ENCODE assay signal across 8 mouse cellular contexts in the genomic region with DNA sequence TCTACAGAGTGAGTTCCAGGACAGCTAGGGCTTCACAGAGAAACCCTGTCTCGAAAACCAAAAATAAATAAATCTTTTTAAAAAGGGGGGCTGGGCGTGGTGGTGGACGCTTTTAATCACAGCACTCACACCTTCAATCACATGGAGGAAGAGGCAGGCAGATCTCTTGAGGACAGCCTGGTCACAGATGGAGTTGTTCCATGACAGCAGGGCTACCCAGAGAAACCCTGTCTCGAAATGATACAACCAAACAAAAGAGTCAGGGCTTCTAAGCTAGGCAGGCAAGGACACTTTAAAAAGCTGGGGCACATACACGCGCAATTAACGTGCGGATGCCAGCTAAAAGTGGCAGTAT. TPM values are rescaled to one million over a fixed set of nuclear protein-coding genes. Genes with fewer than 3 reads are reported as not detected.
DNase-seq lines count a peak whose midpoint lies in the region; ATAC-seq and TF ChIP-seq lines count a peak whose summit lies in the region.

No protein-coding gene starts in this region.

- peaks cover 6% of the 10 kb centered on the region for H3K4me1 ChIP-seq in embryonic facial prominence, embryonic 14.5 days (ENCODE audit: control insufficient read depth, insufficient read depth, low read length)
- peaks cover 12% of the 10 kb centered on the region for H3K4me1 ChIP-seq in intestine, embryonic 16.5 days (ENCODE audit: control insufficient read depth, insufficient read depth, low read length)
- peaks cover 24% of the 10 kb centered on the region for H3K4me1 ChIP-seq in neural tube, embryonic 13.5 days (replicated peaks)

- TF ChIP-seq CTCF in layer of hippocampus, adult 2 months (conservative IDR thresholded peaks at IDR 0.05), result no peak

- peak overlapping the region; percentile 95 for H3K4me3 ChIP-seq in layer of hippocampus, adult 2 months
- peak overlapping the region; percentile 96 for H3K4me3 ChIP-seq in embryonic facial prominence, embryonic 14.5 days (ENCODE audit: low read depth, low read length)
- H3K4me3 ChIP-seq in intestine, embryonic 16.5 days (ENCODE audit: low read length), result peak overlapping the region; percentile 97
- peak overlapping the region; percentile 93 for H3K4me3 ChIP-seq in neural tube, embryonic 13.5 days

- DNase-seq in layer of hippocampus, adult 2 months (ENCODE audit: low spot score in 2 of 2), result no peak
- no peak for DNase-seq in layer of hippocampus, adult 18-20 months (ENCODE audit: low spot score in 2 of 2)
- DNase-seq in embryonic facial prominence, embryonic 14.5 days (ENCODE audit: low spot score), result no peak
- DNase-seq in gastrocnemius, adult 8-10 months (ENCODE audit: low spot score in 2 of 2), result no peak
- no peak for DNase-seq in embryo, embryonic 10 days (ENCODE audit: low spot score)
- DNase-seq in urinary bladder, adult 2 months (ENCODE audit: low spot score), result no peak

- no peaks in the 10 kb centered on the region for H3K27me3 ChIP-seq in embryonic facial prominence, embryonic 14.5 days (replicated peaks; ENCODE audit: control insufficient read depth, insufficient read depth, low read length)
- no peaks in the 10 kb centered on the region for H3K27me3 ChIP-seq in intestine, embryonic 16.5 days (replicated peaks; ENCODE audit: control insufficient read depth, insufficient read depth, low read length)
- H3K27me3 ChIP-seq in neural tube, embryonic 13.5 days, result 0 out of 2 replicates have a peak, but pooled peaks cover 4% of the 10 kb centered on the region

- WGBS in embryonic facial prominence, embryonic 14.5 days, result 15% methylated on average over 8 of the region's 8 CpGs
- WGBS in intestine, embryonic 16.5 days, result 17% methylated on average over 8 of the region's 8 CpGs
- WGBS in neural tube, embryonic 13.5 days, result 17% methylated on average over 8 of the region's 8 CpGs

- H3K36me3 ChIP-seq in embryonic facial prominence, embryonic 14.5 days (ENCODE audit: control insufficient read depth, insufficient read depth, low read length), result peaks cover 9% of the 10 kb centered on the region; the same call in 1 of the 2 replicates
- H3K36me3 ChIP-seq in intestine, embryonic 16.5 days (ENCODE audit: control insufficient read depth, insufficient read depth, low read length), result peaks cover under 1% of the 10 kb centered on the region; the same call in 1 of the 2 replicates
- H3K36me3 ChIP-seq in neural tube, embryonic 13.5 days, result peaks cover 3% of the 10 kb centered on the region

- H3K9me3 ChIP-seq in embryonic facial prominence, embryonic 14.5 days (ENCODE audit: control insufficient read depth, low read length), result no peaks in the 10 kb centered on the region
- no peaks in the 10 kb centered on the region for H3K9me3 ChIP-seq in intestine, embryonic 16.5 days (ENCODE audit: control insufficient read depth, low read length)
- no peaks in the 10 kb centered on the region for H3K9me3 ChIP-seq in neural tube, embryonic 13.5 days

- H3K27ac ChIP-seq in layer of hippocampus, adult 2 months, result peak overlapping the region; percentile 98
- H3K27ac ChIP-seq in embryonic facial prominence, embryonic 14.5 days (replicated peaks; ENCODE audit: low read depth, low read length), result peak overlapping the region; percentile 61; the same call in 1 of the 2 replicates
- 0 out of 2 replicates have a peak overlapping the region, but pooled peaks have one; percentile 45 for H3K27ac ChIP-seq in intestine, embryonic 16.5 days (ENCODE audit: low read length)
- 0 out of 2 replicates have a peak overlapping the region, but pooled peaks have one; percentile 49 for H3K27ac ChIP-seq in neural tube, embryonic 13.5 days (replicated peaks)

- ATAC-seq in embryonic facial prominence, embryonic 14.5 days (ENCODE audit: low read depth), result no peak
- ATAC-seq in intestine, embryonic 16.5 days, result peak; percentile 31
- peak; percentile 48; the same call in 1 of the 2 replicates for ATAC-seq in neural tube, embryonic 13.5 days (ENCODE audit: low read depth)

- no peak overlapping the region for H3K9ac ChIP-seq in embryonic facial prominence, embryonic 14.5 days (ENCODE audit: low read depth, low read length)
- peak overlapping the region; percentile 50; the same call in 1 of the 2 replicates for H3K9ac ChIP-seq in intestine, embryonic 16.5 days (ENCODE audit: low read depth, low read length)
- no peak overlapping the region for H3K9ac ChIP-seq in neural tube, embryonic 13.5 days

- peak overlapping the region; percentile 53 for H3K4me2 ChIP-seq in embryonic facial prominence, embryonic 14.5 days (ENCODE audit: low read depth, low read length)
- peak overlapping the region; percentile 56 for H3K4me2 ChIP-seq in intestine, embryonic 16.5 days (ENCODE audit: low read depth, low read length)
- H3K4me2 ChIP-seq in neural tube, embryonic 13.5 days, result peak overlapping the region; percentile 97

RNA-seq across cellular contexts. Expression of gene Ddx39, which starts 0.3 kb away (rescaled TPM):
- total RNA-seq in layer of hippocampus, adult 2 months (2021), result 10 to 100 TPM; 17.9 to 20.4 TPM
- total RNA-seq in layer of hippocampus, adult 18-20 months (2021), result 10 to 100 TPM; 14.9 to 16.8 TPM
- 106 and 131 TPM in 2 replicates for polyA plus RNA-seq in embryonic facial prominence, embryonic 14.5 days (2014; fragmentation: Nextera tagmentation; extraction: Ambion mirVana)
- 204 and 224 TPM in 2 replicates for polyA plus RNA-seq in intestine, embryonic 16.5 days (2015; fragmentation: Nextera tagmentation; extraction: Ambion mirVana)
- 101 and 105 TPM in 2 replicates for polyA plus RNA-seq in neural tube, embryonic 13.5 days (2015; fragmentation: Nextera tagmentation; extraction: Ambion mirVana)
- total RNA-seq in gastrocnemius, adult 8-10 months (2022), result 10 to 100 TPM; 10.6 to 12.0 (median 11.7) TPM
- polyA plus RNA-seq in urinary bladder, adult 2 months (2012; rRNA removed), result 24.8 and 36.4 TPM in 2 replicates

RNA-seq across cellular contexts. Expression of gene Pkn1, which starts 15.7 kb away (rescaled TPM):
- total RNA-seq in layer of hippocampus, adult 2 months (2021), result 10 to 100 TPM; 47.9 to 56.8 TPM
- 10 to 100 TPM; 43.5 to 46.1 TPM for total RNA-seq in layer of hippocampus, adult 18-20 months (2021)
- polyA plus RNA-seq in embryonic facial prominence, embryonic 14.5 days (2014; fragmentation: Nextera tagmentation; extraction: Ambion mirVana), result 26.1 and 30.4 TPM in 2 replicates
- 19.9 and 29.6 TPM in 2 replicates for polyA plus RNA-seq in intestine, embryonic 16.5 days (2015; fragmentation: Nextera tagmentation; extraction: Ambion mirVana)
- 21.3 and 25.5 TPM in 2 replicates for polyA plus RNA-seq in neural tube, embryonic 13.5 days (2015; fragmentation: Nextera tagmentation; extraction: Ambion mirVana)
- 10 to 100 TPM; 23.2 to 24.1 (median 23.6) TPM for total RNA-seq in gastrocnemius, adult 8-10 months (2022)
- polyA plus RNA-seq in urinary bladder, adult 2 months (2012; rRNA removed), result 39.0 and 43.3 TPM in 2 replicates

RNA-seq across cellular contexts. Expression of gene Adgre5, which starts 26.5 kb away (rescaled TPM):
- total RNA-seq in layer of hippocampus, adult 2 months (2021), result 10 to 100 TPM in 1 of 2 experiments, 1 to 10 TPM in 1; 8.1 to 12.4 TPM
- 10 to 100 TPM in 1 of 2 experiments, 1 to 10 TPM in 1; 8.8 to 10.5 TPM for total RNA-seq in layer of hippocampus, adult 18-20 months (2021)
- 43.1 and 45.8 TPM in 2 replicates for polyA plus RNA-seq in embryonic facial prominence, embryonic 14.5 days (2014; fragmentation: Nextera tagmentation; extraction: Ambion mirVana)
- 39.5 TPM in 2 replicates for polyA plus RNA-seq in intestine, embryonic 16.5 days (2015; fragmentation: Nextera tagmentation; extraction: Ambion mirVana)
- polyA plus RNA-seq in neural tube, embryonic 13.5 days (2015; fragmentation: Nextera tagmentation; extraction: Ambion mirVana), result 12.7 and 14.7 TPM in 2 replicates
- total RNA-seq in gastrocnemius, adult 8-10 months (2022), result 10 to 100 TPM; 14.6 to 17.2 (median 15.6) TPM
- polyA plus RNA-seq in urinary bladder, adult 2 months (2012; rRNA removed), result 119 and 129 TPM in 2 replicates

RNA-seq across cellular contexts. Expression of gene Ptger1, which starts 48.2 kb away (rescaled TPM):
- under 1 TPM; 0.42 to 0.84 TPM for total RNA-seq in layer of hippocampus, adult 2 months (2021)
- total RNA-seq in layer of hippocampus, adult 18-20 months (2021), result under 1 TPM; 0.57 to 0.79 TPM
- 1.0 and 1.2 TPM in 2 replicates for polyA plus RNA-seq in embryonic facial prominence, embryonic 14.5 days (2014; fragmentation: Nextera tagmentation; extraction: Ambion mirVana)
- polyA plus RNA-seq in intestine, embryonic 16.5 days (2015; fragmentation: Nextera tagmentation; extraction: Ambion mirVana), result 1.2 and 1.5 TPM in 2 replicates
- 0.46 and 0.50 TPM in 2 replicates for polyA plus RNA-seq in neural tube, embryonic 13.5 days (2015; fragmentation: Nextera tagmentation; extraction: Ambion mirVana)
- total RNA-seq in gastrocnemius, adult 8-10 months (2022), result under 1 TPM in 2 of 4 experiments, not detected in 2; 0.15 to 0.16 TPM
- 4.9 and 5.5 TPM in 2 replicates for polyA plus RNA-seq in urinary bladder, adult 2 months (2012; rRNA removed)

Comparison
In these comparisons a context has a peak if more than half of its experiments do, and no peak if none do; other contexts are left out.
1. H3K27ac ChIP-seq: peak in every context shown above with its lines; median percentile 98 in layer of hippocampus, adult 2 months; 61 in embryonic facial prominence, embryonic 14.5 days; 49 in neural tube, embryonic 13.5 days; 45 in intestine, embryonic 16.5 days.